Mouse (Mus musculus) embryonic fibroblast, embryonic 13.5 days (primary cell): ENCODE results near the gene Gm49373.

Experiments
- CTCF ChIP-seq: IDR thresholded peaks from 2 replicates; pipeline ENCODE4 v1.5.1; 2011; ENCODE audit warnings: mild to moderate bottlenecking, control low read depth, low read length, moderate library complexity, borderline replicate concordance; ENCODE audit not compliant: insufficient read depth
- POLR2A ChIP-seq: IDR thresholded peaks from 2 replicates; pipeline ENCODE4 v1.6.1; 2011; ENCODE audit warnings: low read depth, mild to moderate bottlenecking, control low read depth, low read length, moderate library complexity

DNA sequence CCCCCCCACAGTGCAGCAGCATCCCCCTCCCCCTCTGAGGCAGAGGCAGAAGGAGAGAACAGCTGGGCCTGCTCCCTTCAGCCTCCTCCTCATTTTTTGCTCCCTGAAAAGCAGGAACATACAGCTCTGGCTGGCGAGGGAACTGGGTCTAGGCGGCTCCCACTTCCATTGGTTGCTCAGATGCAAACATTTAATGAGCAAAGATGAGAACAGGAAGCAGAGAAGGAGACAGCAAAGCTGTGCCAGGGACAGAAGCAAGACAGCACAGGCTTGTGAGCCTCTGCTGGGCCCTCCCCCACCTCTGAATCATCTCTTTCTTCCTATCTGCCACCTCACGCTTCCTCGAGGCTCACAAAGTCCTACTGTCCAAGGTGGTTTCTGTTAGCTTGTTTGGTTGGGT, 31.6 kb downstream of the Gm49373 start:
- TF ChIP-seq CTCF (no peak), POLR2A (no peak)
